Mouse (Mus musculus) megakaryocyte, embryonic 14.5 days (primary cell): ENCODE results near the gene Casq1. TPM values are rescaled to one million over a fixed set of nuclear protein-coding genes. Genes with fewer than 3 reads are reported as not detected.
"Not testable (repeated sequence)": the region's sequence is repeated elsewhere in the genome, so short reads cannot be mapped to it uniquely, and the experiment has no call there.

Experiments used
- H3K27me3 ChIP-seq: replicated peaks from 2 replicates; pipeline ENCODE3; 2012; ENCODE audit warnings: inconsistent platforms
- H3K36me3 ChIP-seq: replicated peaks from 2 replicates; pipeline ENCODE3; 2012; ENCODE audit warnings: low read length, inconsistent platforms, mixed read lengths
- H3K4me1 ChIP-seq: 2 replicates; pipeline ENCODE4 v1.6.1; 2012; ENCODE audit warnings: inconsistent platforms
- H3K4me3 ChIP-seq: replicated peaks from 2 replicates; pipeline ENCODE3; 2012; ENCODE audit warnings: moderate library complexity, mild to moderate bottlenecking, inconsistent platforms
- H3K9me3 ChIP-seq: 2 replicates; pipeline ENCODE4 v1.6.1; 2012; ENCODE audit warnings: inconsistent platforms
- FLI1 ChIP-seq: IDR thresholded peaks from 2 replicates; pipeline ENCODE4 v1.6.1; 2012; ENCODE audit warnings: low read length, inconsistent platforms, mixed read lengths
- GATA1 ChIP-seq: IDR thresholded peaks from 3 replicates; pipeline ENCODE4 v1.6.1; 2012; ENCODE audit warnings: mixed read lengths, low read length, inconsistent platforms, borderline replicate concordance
- polyA plus RNA-seq: library from polyadenylated mRNA; stranded (reverse); fragments of >175 nt; gene quantifications from 2 replicates; pipeline ENCODE4 v1.2.3, GENCODE M21; 2012; ENCODE audit warnings: low replicate concordance; ENCODE audit not compliant: insufficient read depth

Gene Casq1
- not detected in 2 replicates for polyA plus RNA-seq

DNA sequence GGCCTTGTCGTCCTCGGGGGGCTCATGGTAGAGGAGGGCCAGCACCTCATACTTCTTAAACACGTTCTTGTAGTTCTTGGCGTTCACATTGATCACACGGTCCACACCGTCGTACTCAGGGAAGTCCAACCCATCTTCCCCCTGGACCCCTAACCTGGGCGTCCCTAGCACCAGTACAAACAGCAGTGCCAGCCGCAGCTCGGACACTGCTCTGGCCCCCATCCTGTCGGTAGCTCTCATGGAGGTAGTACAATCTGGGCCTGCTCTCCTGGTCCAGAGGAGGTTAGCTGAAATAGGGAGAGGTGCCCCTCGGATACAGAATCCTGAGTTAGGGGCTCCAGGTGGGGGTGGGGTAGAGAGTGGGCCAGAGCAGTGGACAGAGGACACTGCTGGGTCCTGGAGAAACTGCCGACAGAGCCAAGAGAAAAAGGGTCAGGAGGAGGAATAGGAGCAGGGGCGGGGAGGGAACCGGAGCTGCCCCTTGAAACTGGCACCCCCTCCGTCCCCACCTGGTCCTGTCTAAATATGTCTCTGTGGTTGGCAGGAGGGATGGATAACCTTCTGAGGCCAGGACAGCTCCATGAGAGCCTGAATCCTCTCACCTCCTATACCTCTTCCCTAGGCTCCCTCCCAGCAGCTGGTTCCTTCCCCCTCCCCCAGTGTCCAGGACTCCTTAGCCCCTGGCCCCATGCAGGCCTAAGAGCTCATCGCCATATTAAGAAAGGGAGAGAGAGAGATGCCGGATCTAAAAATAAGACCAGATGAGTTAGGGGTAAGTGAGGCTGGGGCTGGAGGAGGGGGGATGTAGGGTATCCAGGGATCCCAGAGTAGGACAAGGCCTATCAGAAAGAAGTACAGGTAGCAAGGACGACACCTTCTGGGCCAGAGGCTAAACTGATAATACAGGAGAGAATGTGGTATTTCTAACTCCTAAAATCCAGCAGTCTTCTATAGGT, at the start of gene Casq1:
TSS of gene Casq1 (minus strand) at position 418 of the 956 bp plus-strand sequence.
- no peaks in the 10 kb centered on the region for H3K36me3 ChIP-seq
- peaks cover 17% of the 10 kb centered on the region for H3K27me3 ChIP-seq
- TF ChIP-seq GATA1: no peak
- TF ChIP-seq FLI1: no peak
- no peaks in the 10 kb centered on the region for H3K9me3 ChIP-seq
- H3K4me1 ChIP-seq: peaks cover 38% of the 10 kb centered on the region
- no peak within 1 kb of the TSS for H3K4me3 ChIP-seq

- H3K4me1 ChIP-seq: no peaks in the 10 kb centered on the region
- no peak within 1 kb of the TSS for H3K4me3 ChIP-seq
- no peak for TF ChIP-seq FLI1
- TF ChIP-seq GATA1: no peak
- peaks cover 5% of the 10 kb centered on the region for H3K9me3 ChIP-seq
- H3K27me3 ChIP-seq: peaks cover 6% of the 10 kb centered on the region
- no peaks in the 10 kb centered on the region for H3K36me3 ChIP-seq
These were observed 41.9 kb upstream of the Casq1 start, which contains the start of gene Igsf8 for GRCm38 (mm10) chr1:172261477-172262078. Gene Igsf8 (plus strand): TSS chr1:172261641.

- Histone ChIP-seq H3K36me3 (no peaks in the 10 kb centered on the region), H3K9me3 (peaks cover 7% of the 10 kb centered on the region), H3K4me3 (no peak within 1 kb of the TSS), H3K27me3 (peaks cover 19% of the 10 kb centered on the region), H3K4me1 (no peaks in the 10 kb centered on the region)
- TF ChIP-seq GATA1 (no peak), FLI1 (no peak)
These were observed 38.6 kb upstream of the Casq1 start, which contains the start of gene Atp1a4 for GRCm38 (mm10) chr1:172258314-172258713. Gene Atp1a4 (minus strand): TSS chr1:172258414.

- Histone ChIP-seq H3K4me1 (peaks cover 42% of the 10 kb centered on the region), H3K9me3 (0 out of 2 replicates have a peak, but pooled peaks cover 3% of the 10 kb centered on the region), H3K36me3 (no peaks in the 10 kb centered on the region), H3K27me3 (peaks cover 12% of the 10 kb centered on the region), H3K4me3 (no peak overlapping the region)
- TF ChIP-seq GATA1 (no peak), FLI1 (no peak)
These were observed 28.0 kb upstream of the Casq1 start for GRCm38 (mm10) chr1:172247679-172248078.

- Histone ChIP-seq H3K36me3 (no peaks in the 10 kb centered on the region), H3K4me3 (no peak overlapping the region), H3K4me1 (peaks cover 46% of the 10 kb centered on the region), H3K9me3 (0 out of 2 replicates have a peak, but pooled peaks cover 3% of the 10 kb centered on the region), H3K27me3 (peaks cover 12% of the 10 kb centered on the region)
- TF ChIP-seq FLI1 (no peak), GATA1 (no peak)
These were observed 27.5 kb upstream of the Casq1 start for GRCm38 (mm10) chr1:172247216-172247615.

DNA sequence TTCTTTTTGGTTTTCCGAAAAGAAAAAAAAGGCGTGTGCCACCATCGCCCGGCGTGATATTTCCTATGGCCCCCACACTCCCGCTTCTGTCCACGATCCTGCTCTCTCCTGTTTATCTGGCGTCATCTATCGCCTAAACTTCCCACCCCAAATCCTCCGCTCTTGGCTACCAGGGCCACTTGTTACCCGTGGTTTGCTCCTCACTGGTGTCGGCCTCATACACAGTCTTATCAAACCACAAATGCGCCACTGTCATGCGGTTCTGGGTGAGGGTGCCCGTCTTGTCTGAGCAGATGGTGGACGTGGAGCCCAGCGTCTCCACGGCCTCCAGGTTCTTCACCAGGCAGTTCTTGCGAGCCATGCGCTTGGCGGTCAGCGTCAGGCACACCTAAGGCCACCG, 25.0 kb upstream of the Casq1 start:
- H3K4me3 ChIP-seq, H3K9me3 ChIP-seq, H3K36me3 ChIP-seq, H3K27me3 ChIP-seq: not testable (repeated sequence)
- H3K4me1 ChIP-seq: peaks cover 60% of the 10 kb centered on the region

DNA sequence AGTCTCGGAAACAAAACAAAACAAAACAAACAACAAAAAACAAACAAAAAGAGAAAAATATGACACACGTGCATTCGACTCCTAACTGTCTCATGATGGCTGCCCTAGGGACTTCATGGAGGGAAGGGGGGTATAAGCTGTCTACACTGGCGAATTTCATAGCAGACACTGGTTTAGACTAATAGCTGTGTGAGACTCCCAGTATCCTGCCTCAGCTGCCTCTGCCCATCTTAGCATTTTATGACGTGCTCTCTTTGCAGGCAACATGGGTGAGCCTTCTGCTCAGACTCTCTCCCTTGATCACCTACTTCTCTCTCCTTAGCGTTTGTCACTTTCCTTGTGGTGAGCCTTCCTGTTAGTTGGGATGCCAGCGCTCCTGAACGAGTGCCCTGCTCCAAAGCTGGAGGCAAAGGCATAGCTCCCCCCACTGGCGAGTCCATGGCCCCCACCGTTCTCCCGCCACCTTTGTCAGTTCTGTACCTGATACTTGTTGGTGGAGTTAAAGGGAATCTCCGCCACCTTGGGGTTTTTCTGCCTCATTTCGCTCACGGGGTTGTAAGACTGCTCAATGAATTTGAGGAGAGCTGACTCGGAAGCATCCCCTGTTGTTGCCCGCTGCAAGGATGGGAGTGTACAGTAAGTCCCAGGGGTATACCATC, 24.0 kb upstream of the Casq1 start:
- peaks cover 6% of the 10 kb centered on the region for H3K27me3 ChIP-seq
- H3K36me3 ChIP-seq: no peaks in the 10 kb centered on the region
- peaks cover 60% of the 10 kb centered on the region for H3K4me1 ChIP-seq
- TF ChIP-seq FLI1: no peak
- H3K9me3 ChIP-seq: 0 out of 2 replicates have a peak, but pooled peaks cover 3% of the 10 kb centered on the region
- peak overlapping the region; percentile 7 for H3K4me3 ChIP-seq

- no peak for TF ChIP-seq FLI1
These were observed 22.7 kb upstream of the Casq1 start for GRCm38 (mm10) chr1:172242401-172242800.

GRCm38 (mm10) chr1:172240945-172241708, 21.5 kb upstream of the Casq1 start:
- TF ChIP-seq GATA1 (no peak), FLI1 (no peak)
- H3K36me3 ChIP-seq: no peaks in the 10 kb centered on the region
- H3K4me1 ChIP-seq: peaks cover 47% of the 10 kb centered on the region
- H3K4me3 ChIP-seq: peak overlapping the region; percentile 56
- peaks cover 11% of the 10 kb centered on the region for H3K27me3 ChIP-seq
- H3K9me3 ChIP-seq: 0 out of 2 replicates have a peak, but pooled peaks cover 3% of the 10 kb centered on the region

More at GRCm38 (mm10) chr1:172242401-172242800, 22.7 kb upstream of the Casq1 start:
- peaks cover 54% of the 10 kb centered on the region for H3K4me1 ChIP-seq
- peak overlapping the region; percentile 28 for H3K4me3 ChIP-seq
- H3K9me3 ChIP-seq: 0 out of 2 replicates have a peak, but pooled peaks cover 3% of the 10 kb centered on the region
- peaks cover 6% of the 10 kb centered on the region for H3K27me3 ChIP-seq
- no peaks in the 10 kb centered on the region for H3K36me3 ChIP-seq
